Mouse (Mus musculus) lung, postnatal 0 days (tissue): ENCODE data around the gene Thrb. TPM values are rescaled to one million over a fixed set of nuclear protein-coding genes. Genes with fewer than 3 reads are reported as not detected.
A peak's percentile ranks its signal among the peaks of the same experiment; 100 is the strongest.

Experiments
- ATAC-seq: fragments of 200-750 bp; cut with Nextera tagmentation; 2 replicates; pipeline ENCODE4 v1.8.0; 2017; ENCODE audit warnings: moderate library complexity
- DNase-seq: peaks from one replicate; pipeline ENCODE4 v3.0.0-alpha.2; 2016; ENCODE audit warnings: low spot score
- H3K27ac ChIP-seq: fragments of 300-500 bp; sonication (generic); 2 replicates; pipeline ENCODE4 v1.5.1; 2014; ENCODE audit warnings: antibody characterized with exemption, mild to moderate bottlenecking, low read length, mixed read lengths
- H3K27me3 ChIP-seq: fragments of 300-500 bp; sonication (generic); replicated peaks from 2 replicates; pipeline ENCODE4 v1.6.1; 2014; ENCODE audit warnings: low read length, mixed read lengths; ENCODE audit not compliant: insufficient read depth
- H3K36me3 ChIP-seq: fragments of 300-500 bp; sonication (generic); 2 replicates; pipeline ENCODE4 v1.6.1; 2014; ENCODE audit warnings: low read length, mixed read lengths; ENCODE audit not compliant: insufficient read depth
- H3K4me1 ChIP-seq: fragments of 300-500 bp; sonication (generic); 2 replicates; pipeline ENCODE4 v1.6.1; 2014; ENCODE audit warnings: antibody characterized with exemption, low read depth, low read length, mixed read lengths; ENCODE audit not compliant: insufficient read depth
- H3K4me2 ChIP-seq: fragments of 300-500 bp; sonication (generic); replicated peaks from 2 replicates; pipeline ENCODE4 v1.6.1; 2014; ENCODE audit warnings: low read depth, mild to moderate bottlenecking, low read length, moderate library complexity, mixed read lengths
- H3K4me3 ChIP-seq: fragments of 300-500 bp; sonication (generic); 2 replicates; pipeline ENCODE4 v1.5.1; 2014; ENCODE audit warnings: low read depth, low read length
- H3K9ac ChIP-seq: fragments of 300-500 bp; sonication (generic); replicated peaks from 2 replicates; pipeline ENCODE4 v1.6.1; 2014; ENCODE audit warnings: low read depth, mild to moderate bottlenecking
- H3K9me3 ChIP-seq: fragments of 300-500 bp; sonication (generic); 2 replicates; pipeline ENCODE4 v1.6.1; 2016; ENCODE audit warnings: low read length, mixed read lengths
- CTCF ChIP-seq: IDR thresholded peaks from 2 replicates; pipeline ENCODE4 v1.5.1; 2016; ENCODE audit warnings: antibody characterized with exemption, mild to moderate bottlenecking
- EP300 ChIP-seq: IDR thresholded peaks from 2 replicates; pipeline ENCODE4 v1.6.1; 2016; ENCODE audit warnings: antibody characterized with exemption, mild to moderate bottlenecking, control low read depth
- WGBS: fragments of 180-500 bp; shearing (Covaris S2); extraction: QIAGEN DNeasy Blood & Tissue Kit; methylation state at CpG from one replicate; pipeline ENCODE4 v1.1.7; 2014; 5-methylcytosine and 5-hydroxymethylcytosine counted together
- polyA plus RNA-seq: library from polyadenylated mRNA; unstranded; fragments of >200 nt; fragmentation: Nextera tagmentation; extraction: Ambion mirVana; gene quantifications from 2 replicates; pipeline ENCODE4 v1.2.1, GENCODE M21; 2015

The Thrb gene
- polyA plus RNA-seq, 1 experiment from 2014 or later = 2.8 TPM

GRCm38 (mm10) chr14:17845003-17845697 lies 185.1 kb downstream of the Thrb start:
- Histone ChIP-seq H3K9me3 (no peaks in the 10 kb centered on the region), H3K36me3 (no peaks in the 10 kb centered on the region), H3K4me2 (no peak overlapping the region), H3K4me1 (no peaks in the 10 kb centered on the region; the same call in 1 of the 2 replicates), H3K9ac (no peak overlapping the region), H3K27me3 (no peaks in the 10 kb centered on the region), H3K27ac (no peak overlapping the region), H3K4me3 (no peak overlapping the region)
- no peak for DNase-seq
- 61% methylated on average over 5 of the region's 5 CpGs for WGBS
- 0 out of 2 replicates have a peak, but pooled peaks have one; percentile 25 for ATAC-seq
- TF ChIP-seq EP300 (no peak), CTCF (no peak)

- no peak overlapping the region for H3K27ac ChIP-seq
- H3K4me2 ChIP-seq = no peak overlapping the region
- DNase-seq (peak; percentile 55), ATAC-seq (peak; percentile 72)
- no peaks in the 10 kb centered on the region; the same call in 1 of the 2 replicates for H3K4me1 ChIP-seq
- 33% methylated on average over 6 of the region's 6 CpGs for WGBS
- peak; percentile 11; the same call in 1 of the 2 replicates for TF ChIP-seq EP300
- no peak for TF ChIP-seq CTCF
- H3K27me3 ChIP-seq = no peaks in the 10 kb centered on the region
- H3K9ac ChIP-seq = no peak overlapping the region
- no peaks in the 10 kb centered on the region for H3K9me3 ChIP-seq
- H3K4me3 ChIP-seq = no peak overlapping the region
- H3K36me3 ChIP-seq = no peaks in the 10 kb centered on the region
Observed at GRCm38 (mm10) chr14:17845871-17846270, 185.8 kb downstream of the Thrb start.

- no peaks in the 10 kb centered on the region; the same call in 1 of the 2 replicates for H3K4me1 ChIP-seq
- H3K4me3 ChIP-seq = no peak overlapping the region
- WGBS = 63% methylated on average over 2 of the region's 2 CpGs
- no peak for DNase-seq
- H3K36me3 ChIP-seq = no peaks in the 10 kb centered on the region
- H3K27ac ChIP-seq = no peak overlapping the region
- no peak for TF ChIP-seq CTCF
- no peak for TF ChIP-seq EP300
- H3K4me2 ChIP-seq = no peak overlapping the region
- H3K27me3 ChIP-seq = no peaks in the 10 kb centered on the region
- H3K9me3 ChIP-seq = no peaks in the 10 kb centered on the region
- no peak overlapping the region for H3K9ac ChIP-seq
- no peak for ATAC-seq
Observed at GRCm38 (mm10) chr14:17846700-17847099, 186.6 kb downstream of the Thrb start.

GRCm38 (mm10) chr14:17847211-17847610 lies 187.2 kb downstream of the Thrb start:
- Histone ChIP-seq H3K36me3 (no peaks in the 10 kb centered on the region), H3K27me3 (no peaks in the 10 kb centered on the region), H3K4me2 (no peak overlapping the region), H3K4me1 (no peaks in the 10 kb centered on the region; the same call in 1 of the 2 replicates), H3K9me3 (no peaks in the 10 kb centered on the region), H3K4me3 (no peak overlapping the region), H3K27ac (no peak overlapping the region), H3K9ac (no peak overlapping the region)
- ATAC-seq = no peak
- TF ChIP-seq CTCF (no peak), EP300 (no peak)
- WGBS = 54% methylated on average over 8 of the region's 8 CpGs
- no peak for DNase-seq

- DNase-seq = peak; percentile 31
- Histone ChIP-seq H3K4me2 (no peak overlapping the region), H3K36me3 (no peaks in the 10 kb centered on the region), H3K27ac (no peak overlapping the region), H3K9me3 (no peaks in the 10 kb centered on the region), H3K4me1 (no peaks in the 10 kb centered on the region; the same call in 1 of the 2 replicates), H3K9ac (no peak overlapping the region), H3K4me3 (no peak overlapping the region), H3K27me3 (no peaks in the 10 kb centered on the region)
- TF ChIP-seq CTCF = no peak
- TF ChIP-seq EP300 = no peak
- 47% methylated on average over 4 of the region's 4 CpGs for WGBS
- 0 out of 2 replicates have a peak, but pooled peaks have one; percentile 43 for ATAC-seq
Observed at GRCm38 (mm10) chr14:17850355-17850754, 190.3 kb downstream of the Thrb start.

GRCm38 (mm10) chr14:17852236-17852635 lies 192.2 kb downstream of the Thrb start:
- Histone ChIP-seq H3K9ac (no peak overlapping the region), H3K4me1 (no peaks in the 10 kb centered on the region), H3K27me3 (no peaks in the 10 kb centered on the region), H3K4me3 (no peak overlapping the region), H3K36me3 (no peaks in the 10 kb centered on the region), H3K9me3 (no peaks in the 10 kb centered on the region), H3K27ac (no peak overlapping the region), H3K4me2 (no peak overlapping the region)
- peak; percentile 85 for TF ChIP-seq EP300
- no peak for TF ChIP-seq CTCF
- DNase-seq = peak; percentile 19
- WGBS = 57% methylated on average over 2 of the region's 2 CpGs
- peak; percentile 72 for ATAC-seq
